ENCODE assay signal across 11 mouse cellular contexts in the genomic region with DNA sequence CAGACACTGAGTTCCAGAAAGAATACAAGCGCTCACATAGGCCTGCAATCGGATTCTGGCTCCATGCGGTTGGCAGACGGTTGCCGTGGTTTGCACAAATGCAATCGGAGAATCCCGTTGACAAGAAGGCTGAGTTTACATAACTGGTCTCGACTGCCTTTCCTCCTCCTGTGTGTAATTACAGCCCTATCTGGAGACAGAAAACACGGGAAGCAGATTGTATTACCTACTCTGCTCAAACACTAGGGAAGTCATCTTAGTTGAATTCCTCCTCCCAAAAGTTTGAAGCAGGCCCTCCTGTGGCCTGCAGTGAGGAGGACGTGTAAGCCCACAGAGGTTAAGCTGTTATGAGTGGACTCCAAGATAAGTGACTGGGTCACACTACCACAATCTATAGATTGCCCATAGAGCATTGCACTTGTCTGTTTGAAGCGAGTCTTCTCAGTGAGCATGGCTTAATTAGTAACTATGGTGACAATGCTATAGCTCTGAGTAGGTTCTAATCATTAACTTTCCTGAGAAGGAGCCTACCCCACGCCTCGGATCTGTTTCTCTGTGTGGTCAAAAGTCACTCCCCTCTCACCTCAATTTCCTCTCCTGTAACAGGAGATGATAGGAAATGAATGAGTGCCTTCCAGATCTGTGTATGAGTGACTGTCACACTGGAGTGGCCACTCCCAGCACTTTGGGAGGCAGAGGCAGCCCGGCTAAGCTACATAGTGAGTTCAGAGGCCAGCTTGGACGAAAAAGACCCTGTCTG. TPM values are rescaled to one million over a fixed set of nuclear protein-coding genes. Genes with fewer than 3 reads are reported as not detected.
DNase-seq lines count a peak whose midpoint lies in the region; ATAC-seq lines count a peak whose summit lies in the region.
"Had no signal": no experiment of that assay in that cellular context is flagged by ENCODE, and none has a peak within 500 bp of the region (broad histone marks: within the 10 kb centered on the region; RNA-seq: fewer than 3 reads in every experiment).

No protein-coding gene starts in this region.

- H3K36me3 ChIP-seq in embryonic facial prominence, embryonic 15.5 days: no peaks in the 10 kb centered on the region
- H3K36me3 ChIP-seq in kidney, embryonic 16.5 days (ENCODE audit: insufficient read depth, low read length): no peaks in the 10 kb centered on the region
- no peaks in the 10 kb centered on the region for H3K36me3 ChIP-seq in midbrain, embryonic 13.5 days

- no peaks in the 10 kb centered on the region for H3K27me3 ChIP-seq in embryonic facial prominence, embryonic 15.5 days
- H3K27me3 ChIP-seq in kidney, embryonic 16.5 days (ENCODE audit: insufficient read depth, low read length): no peaks in the 10 kb centered on the region
- H3K27me3 ChIP-seq in midbrain, embryonic 13.5 days: no peaks in the 10 kb centered on the region
- H3K27me3 ChIP-seq: Patski had no signal

- intact Hi-C loops in left cerebral cortex, postnatal 36 days (cut with DNase I): no loop called here

- no peak overlapping the region for H3K9ac ChIP-seq in embryonic facial prominence, embryonic 15.5 days
- 0 out of 2 replicates have a peak overlapping the region, but pooled peaks have one; percentile 16 for H3K9ac ChIP-seq in kidney, embryonic 16.5 days (replicated peaks; ENCODE audit: low read length)
- H3K9ac ChIP-seq in midbrain, embryonic 13.5 days (replicated peaks): no peak overlapping the region

- 41% methylated on average over 15 of the region's 15 CpGs for WGBS in embryonic facial prominence, embryonic 15.5 days
- 38% methylated on average over 15 of the region's 15 CpGs for whole genome bisulfite sequencing in kidney, embryonic 16.5 days
- 67% methylated on average over 15 of the region's 15 CpGs for WGBS in midbrain, embryonic 13.5 days

- 0 out of 2 replicates have a peak, but pooled peaks cover 6% of the 10 kb centered on the region for H3K4me1 ChIP-seq in embryonic facial prominence, embryonic 15.5 days
- H3K4me1 ChIP-seq in kidney, embryonic 16.5 days (ENCODE audit: insufficient read depth, low read length): peaks cover 46% of the 10 kb centered on the region
- H3K4me1 ChIP-seq in midbrain, embryonic 13.5 days (replicated peaks): peaks cover 31% of the 10 kb centered on the region

- no peaks in the 10 kb centered on the region for H3K9me3 ChIP-seq in embryonic facial prominence, embryonic 15.5 days (replicated peaks)
- H3K9me3 ChIP-seq in kidney, embryonic 16.5 days (ENCODE audit: low read length): no peaks in the 10 kb centered on the region
- no peaks in the 10 kb centered on the region for H3K9me3 ChIP-seq in midbrain, embryonic 13.5 days

- 0 out of 2 replicates have a peak overlapping the region, but pooled peaks have one; percentile 17 for H3K27ac ChIP-seq in embryonic facial prominence, embryonic 15.5 days (replicated peaks)
- H3K27ac ChIP-seq in kidney, embryonic 16.5 days (ENCODE audit: low read length): peak overlapping the region; percentile 84
- H3K27ac ChIP-seq in midbrain, embryonic 13.5 days: peak overlapping the region; percentile 93

- no peak for ATAC-seq in embryonic facial prominence, embryonic 15.5 days (ENCODE audit: insufficient number of reproducible peaks, low FRiP score, low TSS enrichment, low read depth)
- ATAC-seq in kidney, embryonic 16.5 days (ENCODE audit: low FRiP score, low TSS enrichment): peak; percentile 82
- ATAC-seq in midbrain, embryonic 13.5 days: no peak
- ATAC-seq: Patski had no signal

- peak; percentile 41 for DNase-seq in embryo, embryonic 10 days (ENCODE audit: low spot score)
- DNase-seq in embryo, embryonic 11 days: no peak
- DNase-seq in left cerebral cortex, postnatal 36 days (ENCODE audit: low spot score in 2 of 2): no peak
- no peak for DNase-seq in testis, postnatal 10 days (ENCODE audit: low spot score)
- DNase-seq in urinary bladder, postnatal 36 days (ENCODE audit: low spot score in 2 of 2): no peak
- DNase-seq: left cerebral cortex, postnatal 4 days; right cerebral cortex, adult 18-20 months had no signal

- H3K4me3 ChIP-seq in embryonic facial prominence, embryonic 15.5 days (replicated peaks): no peak overlapping the region
- H3K4me3 ChIP-seq in kidney, embryonic 16.5 days (ENCODE audit: low read length): no peak overlapping the region
- H3K4me3 ChIP-seq in midbrain, embryonic 13.5 days (replicated peaks): no peak overlapping the region

- no peak overlapping the region for H3K4me2 ChIP-seq in embryonic facial prominence, embryonic 15.5 days (replicated peaks)
- peak overlapping the region; percentile 23; the same call in 1 of the 2 replicates for H3K4me2 ChIP-seq in kidney, embryonic 16.5 days (replicated peaks; ENCODE audit: low read depth, low read length)
- no peak overlapping the region for H3K4me2 ChIP-seq in midbrain, embryonic 13.5 days (replicated peaks)

RNA-seq across cellular contexts. Expression of a gene that starts 37.5 kb away (rescaled TPM):
- 3.5 and 4.4 TPM in 2 replicates for polyA plus RNA-seq in embryonic facial prominence, embryonic 15.5 days (2015; fragmentation: Nextera tagmentation; extraction: Ambion mirVana)
- polyA plus RNA-seq in kidney, embryonic 16.5 days (2015; fragmentation: Nextera tagmentation; extraction: Ambion mirVana): 4.1 and 6.8 TPM in 2 replicates
- polyA plus RNA-seq in midbrain, embryonic 13.5 days (2015; fragmentation: Nextera tagmentation; extraction: Ambion mirVana): 4.2 TPM in 2 replicates
- 1 to 10 TPM; 5.5 to 5.9 TPM for total RNA-seq in left cerebral cortex, postnatal 36 days (2021)

Comparison
In these comparisons a context has a peak if more than half of its experiments do, and no peak if none do; other contexts are left out.
1. H3K27ac ChIP-seq: peak in every context shown above with its lines; median percentile 93 in midbrain, embryonic 13.5 days; 84 in kidney, embryonic 16.5 days; 17 in embryonic facial prominence, embryonic 15.5 days.